Mouse (Mus musculus): ENCODE measurements around the gene Mettl1. TPM values are rescaled to one million over a fixed set of nuclear protein-coding genes. Genes with fewer than 3 reads are reported as not detected.
A peak's percentile ranks its signal among the peaks of the same experiment; 100 is the strongest.

Mettl1 gene
- polyA plus RNA-seq, 1 experiment, result not detected

- under 1% methylated on average over 46 of the region's 46 CpGs for WGBS
- peak; percentile 24 for TF ChIP-seq POLR2A (IDR thresholded peaks at IDR 0.05; ENCODE audit: insufficient read depth, low read depth, low read length)
- no peak for TF ChIP-seq CTCF (IDR thresholded peaks at IDR 0.05; ENCODE audit: insufficient read depth, low read depth, low read length)
- H3K4me3 ChIP-seq (ENCODE audit: insufficient read depth, low read depth, low read length), result peak within 1 kb of the TSS; percentile 93
- H3K27ac ChIP-seq (ENCODE audit: insufficient read depth, low read depth, low read length), result peak within 1 kb of the TSS; percentile 93
- H3K4me1 ChIP-seq (ENCODE audit: control insufficient read depth, insufficient read depth, low read length), result peaks cover 17% of the 10 kb centered on the region
Observed at GRCm38 (mm10) chr10:127063239-127063872, 22.1 kb downstream of the Mettl1 start, which contains the start of gene Cdk4. Gene Cdk4, plus strand, starts transcription at chr10:127063534.

- H3K4me3 ChIP-seq (ENCODE audit: insufficient read depth, low read depth, low read length), result peak overlapping the region; percentile 93
- peak overlapping the region; percentile 93 for H3K27ac ChIP-seq (ENCODE audit: insufficient read depth, low read depth, low read length)
- TF ChIP-seq CTCF (IDR thresholded peaks at IDR 0.05; ENCODE audit: insufficient read depth, low read depth, low read length) (no peak), POLR2A (IDR thresholded peaks at IDR 0.05; ENCODE audit: insufficient read depth, low read depth, low read length) (no peak)
- peaks cover 15% of the 10 kb centered on the region for H3K4me1 ChIP-seq (ENCODE audit: control insufficient read depth, insufficient read depth, low read length)
- WGBS, result 9% methylated on average over 37 of the region's 37 CpGs
Observed at GRCm38 (mm10) chr10:127063913-127064870, 23.0 kb downstream of the Mettl1 start.

GRCm38 (mm10) chr10:127065981-127066380, 24.8 kb downstream of the Mettl1 start:
- H3K27ac ChIP-seq (ENCODE audit: insufficient read depth, low read depth, low read length), result no peak overlapping the region
- H3K4me1 ChIP-seq (ENCODE audit: control insufficient read depth, insufficient read depth, low read length), result peaks cover 11% of the 10 kb centered on the region
- TF ChIP-seq POLR2A (IDR thresholded peaks at IDR 0.05; ENCODE audit: insufficient read depth, low read depth, low read length) (no peak), CTCF (IDR thresholded peaks at IDR 0.05; ENCODE audit: insufficient read depth, low read depth, low read length) (no peak)
- WGBS, result 88% methylated on average over 9 of the region's 9 CpGs
- no peak overlapping the region for H3K4me3 ChIP-seq (ENCODE audit: insufficient read depth, low read depth, low read length)

DNA sequence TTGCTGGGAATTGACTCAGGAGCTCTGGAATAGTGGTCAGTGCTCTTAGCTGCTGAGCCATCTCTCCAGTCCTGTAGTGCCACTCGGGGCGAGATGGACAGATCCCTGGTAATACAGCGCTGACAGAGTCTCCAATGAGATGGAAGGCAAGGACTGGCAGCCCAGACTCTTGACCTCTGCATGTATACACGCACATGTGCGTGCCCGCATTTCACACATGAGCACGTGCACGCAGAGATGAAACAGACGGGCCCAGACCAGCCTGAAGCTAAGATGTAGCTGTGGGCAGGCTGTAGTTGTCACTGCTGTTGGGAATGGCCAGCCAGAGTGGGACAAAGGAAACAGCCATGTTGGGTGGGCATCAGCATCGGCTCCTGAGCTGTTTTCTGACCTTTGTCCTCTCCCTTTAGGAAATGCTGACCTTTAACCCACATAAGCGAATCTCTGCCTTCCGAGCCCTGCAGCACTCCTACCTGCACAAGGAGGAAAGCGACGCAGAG, 25.4 kb downstream of the Mettl1 start:
- WGBS, result 91% methylated on average over 14 of the region's 14 CpGs

GRCm38 (mm10) chr10:127068360-127069038, 27.3 kb downstream of the Mettl1 start:
- H3K27ac ChIP-seq (ENCODE audit: insufficient read depth, low read depth, low read length), result no peak overlapping the region
- H3K4me1 ChIP-seq (ENCODE audit: control insufficient read depth, insufficient read depth, low read length), result peaks cover 14% of the 10 kb centered on the region
- H3K4me3 ChIP-seq (ENCODE audit: insufficient read depth, low read depth, low read length), result no peak overlapping the region
- WGBS, result 70% methylated on average over 9 of the region's 9 CpGs
- TF ChIP-seq CTCF (IDR thresholded peaks at IDR 0.05; ENCODE audit: insufficient read depth, low read depth, low read length), result no peak
- no peak for TF ChIP-seq POLR2A (IDR thresholded peaks at IDR 0.05; ENCODE audit: insufficient read depth, low read depth, low read length)

More for the DNA sequence above, 25.4 kb downstream of the Mettl1 start:
- no peak for TF ChIP-seq CTCF (IDR thresholded peaks at IDR 0.05; ENCODE audit: insufficient read depth, low read depth, low read length)
- TF ChIP-seq POLR2A (IDR thresholded peaks at IDR 0.05; ENCODE audit: insufficient read depth, low read depth, low read length), result no peak
- peaks cover 14% of the 10 kb centered on the region for H3K4me1 ChIP-seq (ENCODE audit: control insufficient read depth, insufficient read depth, low read length)
- no peak overlapping the region for H3K4me3 ChIP-seq (ENCODE audit: insufficient read depth, low read depth, low read length)
- H3K27ac ChIP-seq (ENCODE audit: insufficient read depth, low read depth, low read length), result no peak overlapping the region

GRCm38 (mm10) chr10:127069281-127070189, 28.3 kb downstream of the Mettl1 start:
- Histone ChIP-seq H3K27ac (ENCODE audit: insufficient read depth, low read depth, low read length) (peak overlapping the region; percentile 76), H3K4me1 (ENCODE audit: control insufficient read depth, insufficient read depth, low read length) (peaks cover 10% of the 10 kb centered on the region), H3K4me3 (ENCODE audit: insufficient read depth, low read depth, low read length) (peak overlapping the region; percentile 64)
- WGBS, result 3% methylated on average over 30 of the region's 30 CpGs
- TF ChIP-seq CTCF (IDR thresholded peaks at IDR 0.05; ENCODE audit: insufficient read depth, low read depth, low read length) (0 out of 2 replicates have a peak, but pooled peaks have one; percentile 14), POLR2A (IDR thresholded peaks at IDR 0.05; ENCODE audit: insufficient read depth, low read depth, low read length) (no peak; the same call in 1 of the 2 replicates)

DNA sequence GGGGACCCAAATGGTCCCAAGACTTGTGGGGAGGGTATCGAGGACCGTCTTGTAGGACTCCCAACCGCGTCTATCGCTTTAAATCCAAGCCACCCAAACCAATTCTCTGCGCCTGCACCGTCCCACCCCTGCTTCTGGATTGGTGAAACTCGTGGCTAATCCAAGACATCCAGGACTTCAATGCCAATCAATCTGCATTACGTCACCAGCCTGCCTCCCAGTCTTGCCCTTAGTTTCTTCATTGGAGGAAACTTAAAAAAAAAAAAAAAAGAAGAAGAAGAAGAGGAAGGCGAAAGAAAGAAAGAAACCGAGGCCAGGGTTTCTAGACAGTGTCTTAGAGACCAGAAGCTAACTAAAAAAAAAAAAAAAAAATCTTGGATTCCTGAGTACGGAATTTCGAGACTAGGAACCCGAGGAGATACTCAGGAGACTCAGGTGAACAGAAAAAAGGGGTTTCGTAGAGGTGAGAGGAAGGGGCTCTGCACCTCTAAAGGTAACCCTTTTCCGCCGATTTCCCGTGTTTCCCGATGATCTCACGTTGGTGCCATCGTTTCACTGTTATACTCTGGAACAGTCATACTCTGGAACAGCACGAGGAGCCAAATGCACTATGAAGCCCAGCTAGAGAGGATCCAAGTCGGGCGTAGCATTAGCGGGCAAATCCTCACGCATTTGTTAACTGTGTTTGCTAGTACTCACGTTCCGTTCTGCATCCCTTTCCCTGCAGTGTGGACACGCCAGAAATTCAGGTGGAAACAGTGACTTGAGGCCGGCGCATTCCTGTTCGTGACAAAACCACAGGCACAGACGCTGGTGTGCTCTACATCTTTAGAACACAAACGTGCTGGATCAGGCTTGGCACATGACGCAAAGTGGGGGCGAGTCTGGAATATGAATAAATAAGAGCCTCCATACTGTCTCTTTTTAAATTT, 29.2 kb downstream of the Mettl1 start, which contains the start of gene Tspan31:
Gene Tspan31, minus strand, starts transcription at position 75 of the 932 bp plus-strand sequence.
- Histone ChIP-seq H3K27ac (ENCODE audit: insufficient read depth, low read depth, low read length) (peak within 1 kb of the TSS; percentile 81), H3K4me1 (ENCODE audit: control insufficient read depth, insufficient read depth, low read length) (peaks cover 14% of the 10 kb centered on the region), H3K4me3 (ENCODE audit: insufficient read depth, low read depth, low read length) (peak within 1 kb of the TSS; percentile 64)
- TF ChIP-seq POLR2A (IDR thresholded peaks at IDR 0.05; ENCODE audit: insufficient read depth, low read depth, low read length) (peak; percentile 64; the same call in 1 of the 2 replicates), CTCF (IDR thresholded peaks at IDR 0.05; ENCODE audit: insufficient read depth, low read depth, low read length) (no peak)
- WGBS, result under 1% methylated on average over 36 of the region's 36 CpGs

Measured in olfactory bulb, adult 2 months (tissue).